Mouse (Mus musculus): Measurements from ENCODE around the gene Gckr. TPM values are rescaled to one million over a fixed set of nuclear protein-coding genes. Genes with fewer than 3 reads are reported as not detected.

Gckr gene
- 0.15 and 0.26 TPM in 2 replicates for polyA plus RNA-seq (2012; rRNA removed)

- WGBS: 59% methylated on average over 13 of the region's 13 CpGs
- no peak for DNase-seq (ENCODE audit: low read depth, low spot score)
These were observed at the start of gene Gckr for GRCm38 (mm10) chr5:31297047-31297757. Gckr (plus strand) TSS chr5:31297443.

- WGBS: 74% methylated on average over 4 of the region's 4 CpGs
These were observed 46.5 kb upstream of the Gckr start for GRCm38 (mm10) chr5:31250716-31251115.

GRCm38 (mm10) chr5:31251541-31252101 lies 45.6 kb upstream of the Gckr start, which contains the start of gene Krtcap3:
Krtcap3 (plus strand) TSS chr5:31251691.
- 30% methylated on average over 47 of the region's 47 CpGs for WGBS
- no peak for DNase-seq (ENCODE audit: low read depth, low spot score)

More at GRCm38 (mm10) chr5:31250716-31251115, 46.5 kb upstream of the Gckr start:
- DNase-seq (ENCODE audit: low read depth, low spot score): no peak

GRCm38 (mm10) chr5:31252151-31252550 lies 45.1 kb upstream of the Gckr start:
- WGBS: 30% methylated on average over 10 of the region's 10 CpGs
- no peak for DNase-seq (ENCODE audit: low read depth, low spot score)

- no peak for DNase-seq (ENCODE audit: low read depth, low spot score)
These were observed 44.3 kb upstream of the Gckr start for GRCm38 (mm10) chr5:31252795-31253545.

GRCm38 (mm10) chr5:31253806-31254205 lies 43.4 kb upstream of the Gckr start:
- WGBS: 40% methylated on average over 8 of the region's 8 CpGs
- DNase-seq (ENCODE audit: low read depth, low spot score): no peak

More at GRCm38 (mm10) chr5:31252795-31253545, 44.3 kb upstream of the Gckr start:
- WGBS: 43% methylated on average over 16 of the region's 16 CpGs

- peak; percentile 94 for DNase-seq (ENCODE audit: low read depth, low spot score)
- 26% methylated on average over 7 of the region's 7 CpGs for WGBS
These were observed 42.8 kb upstream of the Gckr start for GRCm38 (mm10) chr5:31254452-31254851.

- WGBS: 50% methylated on average over 8 of the region's 8 CpGs
- DNase-seq (ENCODE audit: low read depth, low spot score): no peak
These were observed 42.3 kb upstream of the Gckr start for GRCm38 (mm10) chr5:31254901-31255300.

GRCm38 (mm10) chr5:31255381-31255780 lies 41.9 kb upstream of the Gckr start:
- WGBS: 95% methylated on average over 2 of the region's 2 CpGs
- DNase-seq (ENCODE audit: low read depth, low spot score): no peak

- WGBS: 76% methylated on average over 2 of the region's 2 CpGs
- DNase-seq (ENCODE audit: low read depth, low spot score): no peak
These were observed 41.3 kb upstream of the Gckr start for GRCm38 (mm10) chr5:31255971-31256370.

- WGBS: 85% methylated on average over 11 of the region's 11 CpGs
- no peak for DNase-seq (ENCODE audit: low read depth, low spot score)
These were observed 39.6 kb upstream of the Gckr start for GRCm38 (mm10) chr5:31257616-31258015.

GRCm38 (mm10) chr5:31266101-31266500 lies 31.1 kb upstream of the Gckr start:
- WGBS: 54% methylated on average over 7 of the region's 7 CpGs
- no peak for DNase-seq (ENCODE audit: low read depth, low spot score)

GRCm38 (mm10) chr5:31267686-31268085 lies 29.6 kb upstream of the Gckr start:
- WGBS: 77% methylated on average over 6 of the region's 6 CpGs
- no peak for DNase-seq (ENCODE audit: low read depth, low spot score)

GRCm38 (mm10) chr5:31273018-31273417 lies 24.2 kb upstream of the Gckr start:
- WGBS: 93% methylated on average over 6 of the region's 6 CpGs
- DNase-seq (ENCODE audit: low read depth, low spot score): no peak

- DNase-seq (ENCODE audit: low read depth, low spot score): no peak
- 82% methylated on average over 20 of the region's 20 CpGs for WGBS
These were observed 17.8 kb upstream of the Gckr start for GRCm38 (mm10) chr5:31279245-31279988.

- no peak for DNase-seq (ENCODE audit: low read depth, low spot score)
- WGBS: 67% methylated on average over 4 of the region's 4 CpGs
These were observed 9.0 kb upstream of the Gckr start for GRCm38 (mm10) chr5:31288225-31288624.

GRCm38 (mm10) chr5:31288655-31289054 lies 8.6 kb upstream of the Gckr start:
- DNase-seq (ENCODE audit: low read depth, low spot score): no peak
- 66% methylated on average over 3 of the region's 3 CpGs for WGBS

GRCm38 (mm10) chr5:31289626-31290230 lies 7.5 kb upstream of the Gckr start:
- no peak for DNase-seq (ENCODE audit: low read depth, low spot score)
- 69% methylated on average over 3 of the region's 3 CpGs for WGBS
